Mouse (Mus musculus) testis, adult 2 months (tissue): ENCODE measurements around the gene Ift20.

ENCODE experiments used
- CTCF ChIP-seq: fragments of 200-500 bp; IDR thresholded peaks from 2 replicates; pipeline ENCODE4 v1.5.1; 2012; ENCODE audit warnings: low read depth, mild to moderate bottlenecking, inconsistent platforms, low read length, moderate library complexity; ENCODE audit not compliant: control insufficient read depth, insufficient read depth, insufficient replicate concordance
- POLR2A ChIP-seq: fragments of 200-500 bp; IDR thresholded peaks from 2 replicates; pipeline ENCODE4 v1.6.1; 2012; ENCODE audit warnings: low read depth, mild to moderate bottlenecking, inconsistent platforms, low read length, moderate library complexity; ENCODE audit not compliant: control insufficient read depth

- TF ChIP-seq POLR2A (no peak), CTCF (peak; percentile 26; the same call in 1 of the 2 replicates)
These were observed 20.4 kb upstream of the Ift20 start for GRCm38 (mm10) chr11:78515549-78516325.
